Mouse (Mus musculus) G1E (cell line): ENCODE results near the gene Nek6.

Experiments used
- CTCF ChIP-seq: IDR thresholded peaks from 2 replicates; pipeline ENCODE4 v1.5.1; 2012; ENCODE audit warnings: low read depth, low read length, inconsistent platforms, mixed read lengths
- POLR2AphosphoS5 ChIP-seq: IDR thresholded peaks from 2 replicates; pipeline ENCODE4 v1.6.1; 2012; ENCODE audit warnings: low read depth, low read length, inconsistent platforms; ENCODE audit not compliant: insufficient replicate concordance

- TF ChIP-seq CTCF, result no peak
- TF ChIP-seq POLR2AphosphoS5, result no peak
Observed at GRCm38 (mm10) chr2:38535521-38536220, 24.2 kb downstream of the Nek6 start.
